Mouse (Mus musculus): ENCODE data around the gene Gm43552.

- TF ChIP-seq CTCF (IDR thresholded peaks at IDR 0.05; ENCODE audit: low read depth, low read length) (no peak), POLR2A (IDR thresholded peaks at IDR 0.05; ENCODE audit: insufficient read depth, low read length) (no peak)
These were observed 63.2 kb downstream of the Gm43552 start for GRCm38 (mm10) chr5:65429441-65429840.

Measured in ES-Bruce4 (cell line).